Mouse (Mus musculus) layer of hippocampus, adult 18-20 months (tissue): ENCODE data around the gene Acpp. TPM values are rescaled to one million over a fixed set of nuclear protein-coding genes. Genes with fewer than 3 reads are reported as not detected.

Source experiments
- DNase-seq, 2 experiments: peaks; one replicate each; pipeline ENCODE4 v3.0.0; 2022; ENCODE audit warnings: low spot score in 2 of 2
- total RNA-seq, 2 experiments: library from RNA; stranded (reverse); gene quantifications; 2 replicates each; pipeline ENCODE4 v1.2.3; 2021

Acpp gene
- total RNA-seq, 2 experiments from 2014 or later, result 0.27 TPM; not detected in 1

DNA sequence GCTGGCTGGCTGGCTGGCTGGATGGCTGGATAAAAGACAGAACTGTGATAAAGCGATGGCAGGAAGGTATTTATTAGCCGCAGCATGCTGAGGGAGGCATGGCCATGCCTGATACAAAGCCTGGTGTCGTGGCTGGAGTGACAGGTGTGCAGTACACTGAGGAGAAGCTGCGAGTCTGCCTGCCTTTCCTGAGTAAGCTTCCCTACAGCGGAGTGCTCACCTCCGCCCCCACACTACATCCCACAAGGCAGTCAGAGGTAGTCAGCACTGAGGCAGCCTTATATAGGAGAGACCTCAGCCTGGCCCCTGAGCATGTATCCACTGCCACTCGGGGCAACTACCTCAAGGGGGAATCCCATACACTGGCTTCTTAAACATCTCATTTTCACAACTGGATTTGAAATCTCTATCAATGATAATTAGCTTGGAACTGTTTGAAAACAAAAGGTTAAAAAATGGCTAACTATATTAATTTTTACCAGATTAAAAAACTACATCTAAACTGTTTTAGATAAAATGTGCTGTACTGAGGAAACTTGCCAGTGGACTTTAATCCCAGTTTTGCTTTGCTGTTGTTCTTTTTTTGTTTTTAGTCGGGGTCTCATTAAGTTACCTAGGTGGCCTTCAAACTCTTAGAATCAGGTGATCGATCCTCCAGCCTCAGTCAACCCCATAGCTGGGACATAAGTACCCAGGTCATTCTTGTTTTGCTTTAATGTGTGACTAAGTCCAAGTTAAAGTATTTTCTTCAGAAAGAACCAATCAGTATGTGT is 83.0 kb downstream of the Acpp start:
- no peak for DNase-seq

DNA sequence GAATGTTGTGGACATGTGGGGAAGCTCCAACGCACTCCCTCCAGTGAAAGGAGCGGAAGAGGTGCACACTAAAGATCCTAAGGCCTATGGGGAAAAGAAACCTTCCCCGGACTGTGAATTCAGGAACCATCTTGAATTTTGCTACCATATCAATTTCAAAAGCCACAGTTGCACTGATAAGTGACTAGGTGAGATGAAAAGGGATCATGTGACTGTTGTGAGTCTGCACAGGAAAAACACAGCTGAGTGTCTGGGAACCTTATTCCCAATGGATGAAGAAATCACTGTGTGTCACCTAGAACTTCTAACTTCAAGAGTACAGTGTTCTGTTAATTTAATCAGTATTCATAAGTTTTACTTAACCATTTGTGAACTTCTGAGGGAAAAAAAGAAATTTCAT is 84.9 kb downstream of the Acpp start:
- DNase-seq, result no peak

- no peak for DNase-seq
These were observed 85.9 kb downstream of the Acpp start for GRCm38 (mm10) chr9:104251687-104252086.

DNA sequence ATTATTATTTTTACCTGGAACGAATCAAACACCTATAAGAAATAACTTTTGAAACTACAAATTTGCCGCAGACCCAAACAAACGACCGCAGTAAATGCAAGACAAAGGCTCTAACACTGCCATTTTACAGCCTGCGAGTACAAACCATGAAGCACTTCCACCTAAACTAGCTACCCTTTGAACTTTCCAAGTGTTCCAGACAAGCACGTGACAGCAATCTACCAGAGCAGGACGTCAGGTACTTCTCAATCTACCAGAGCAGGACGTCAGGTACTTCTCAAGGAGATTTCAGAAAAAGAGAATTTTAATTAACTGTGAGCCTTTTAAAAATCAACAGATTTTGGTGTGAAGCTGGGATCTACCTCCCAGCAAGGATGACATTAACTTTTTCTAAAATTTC is 86.4 kb downstream of the Acpp start:
- no peak for DNase-seq

DNA sequence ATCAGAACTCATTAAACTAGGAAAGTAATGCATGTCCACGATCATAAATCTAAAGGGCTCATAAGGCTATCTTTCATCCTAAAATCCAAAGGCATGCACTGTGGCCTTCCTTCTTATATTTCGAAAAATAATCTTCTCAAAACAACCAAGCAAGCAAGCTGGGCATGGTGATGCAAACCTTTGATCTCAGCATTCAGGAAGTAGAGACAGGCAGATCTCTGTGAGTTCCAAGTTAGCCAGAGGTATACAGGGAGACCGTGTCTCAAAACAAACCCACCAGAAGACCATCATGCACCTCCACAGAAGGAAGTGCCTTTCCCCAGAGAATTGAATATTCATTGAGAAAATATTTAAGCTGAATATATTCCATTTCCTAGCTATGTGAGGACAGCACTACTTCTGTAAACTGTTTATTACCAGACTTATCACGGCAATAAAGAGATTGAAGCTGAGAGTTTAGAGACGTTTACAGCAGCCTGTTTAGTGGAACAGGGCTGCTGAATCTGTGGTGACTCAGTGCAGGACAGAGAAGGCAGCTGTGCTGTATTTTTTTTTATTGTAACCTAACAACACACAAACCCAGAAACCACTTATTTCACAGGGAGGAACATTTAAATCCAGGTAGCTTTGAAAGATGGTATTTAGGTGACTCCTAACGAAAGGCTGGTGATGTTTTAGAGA is 90.1 kb downstream of the Acpp start:
- DNase-seq, result no peak

DNA sequence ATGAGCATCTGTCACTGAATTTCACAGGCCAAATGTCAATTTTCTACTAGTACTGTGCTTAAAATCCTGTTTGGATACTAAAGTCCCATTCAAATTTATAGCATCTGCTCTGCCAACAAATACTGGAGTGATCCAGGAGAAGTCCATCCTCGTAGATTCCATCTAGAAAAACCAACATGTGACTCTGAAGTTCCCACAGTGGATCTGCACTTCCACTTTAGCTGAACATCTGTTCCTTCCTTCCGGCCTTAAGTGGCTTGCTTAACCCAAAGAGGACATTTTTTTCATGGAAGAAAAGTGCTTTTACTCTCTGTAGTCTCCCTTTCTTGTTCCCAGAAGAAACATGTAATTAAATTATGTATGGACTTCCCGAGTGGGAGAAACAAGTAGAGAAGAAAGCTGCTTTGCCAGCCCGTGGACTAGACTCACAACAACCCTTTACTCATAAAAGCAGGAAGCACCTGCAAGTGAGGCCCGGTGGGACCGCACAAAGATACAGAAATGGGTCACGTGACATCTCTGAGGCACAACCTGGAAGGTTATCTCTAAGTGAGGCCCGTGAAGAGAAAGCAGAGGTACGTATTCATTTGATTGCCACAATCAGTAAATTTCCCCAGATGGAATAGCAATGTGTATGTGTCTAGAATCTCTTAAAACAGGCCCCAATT is 93.6 kb downstream of the Acpp start:
- DNase-seq, result no peak

GRCm38 (mm10) chr9:104240146-104240545 is 97.4 kb downstream of the Acpp start:
- DNase-seq, result no peak

GRCm38 (mm10) chr9:104239076-104239475 is 98.5 kb downstream of the Acpp start:
- no peak for DNase-seq

Other genes with a start within 250 kb of the Acpp start
- gene Ackr4, start 210.8 kb downstream of the Acpp start, total RNA-seq, result under 1 TPM; 0.17 to 0.20 TPM
- gene Dnajc13, start 74.8 kb downstream of the Acpp start, total RNA-seq, result 10 to 100 TPM; 57.6 to 61.1 TPM
- gene Cpne4, start 209.5 kb upstream of the Acpp start, total RNA-seq, result 100 to 1,000 TPM; 130 to 132 TPM